Mouse (Mus musculus) gastrocnemius, postnatal 10 days (tissue): ENCODE results near the gene Knstrn. TPM values are rescaled to one million over a fixed set of nuclear protein-coding genes. Genes with fewer than 3 reads are reported as not detected.

Source experiments
- DNase-seq: peaks from one replicate; pipeline ENCODE4 v3.0.0; 2021; ENCODE audit warnings: mixed read lengths
- total RNA-seq, 2 experiments: library from RNA; stranded (reverse); gene quantifications; 2 replicates each; pipeline ENCODE4 v1.2.3; 2021

Knstrn gene
- total RNA-seq, 2 experiments from 2014 or later = 9.4 to 10.0 TPM

- DNase-seq = peak; percentile 34
Measured at GRCm38 (mm10) chr2:118899981-118900825, 86.4 kb downstream of the Knstrn start, which contains the start of gene Bahd1. Gene Bahd1, plus strand, starts transcription at chr2:118900377.

- DNase-seq = no peak
Measured at GRCm38 (mm10) chr2:118900826-118901140, 87.0 kb downstream of the Knstrn start.

GRCm38 (mm10) chr2:118901175-118902031 lies 87.6 kb downstream of the Knstrn start:
- DNase-seq = peak; percentile 97

GRCm38 (mm10) chr2:118902051-118903025 lies 88.5 kb downstream of the Knstrn start:
- peak; percentile 50 for DNase-seq

- no peak for DNase-seq
Measured at GRCm38 (mm10) chr2:118903333-118903741, 89.5 kb downstream of the Knstrn start.

Other genes starting within 250 kb of the Knstrn start
- 10 to 100 TPM in 1 of 2 experiments, 1 to 10 TPM in 1; 9.2 to 15.6 TPM for gene Bub1b, start 215.8 kb upstream of the Knstrn start, total RNA-seq
- gene Pak6, start 150.7 kb upstream of the Knstrn start, total RNA-seq = under 1 TPM; 0.33 to 0.43 TPM
- under 1 TPM in 1 of 2 experiments, not detected in 1; 0.09 TPM for gene Ankrd63, start 110.0 kb upstream of the Knstrn start, total RNA-seq
- 1 to 10 TPM in 1 of 2 experiments, under 1 TPM in 1; 0.40 to 1.1 TPM for gene Plcb2, start 85.6 kb upstream of the Knstrn start, total RNA-seq
- 1 to 10 TPM; 6.0 to 8.6 TPM for gene Inafm2, start 68.2 kb upstream of the Knstrn start, total RNA-seq
- 1 to 10 TPM; 5.7 to 8.5 TPM for gene Ccdc9b, start 51.3 kb upstream of the Knstrn start, total RNA-seq
- not detected for gene Phgr1, start 41.2 kb upstream of the Knstrn start, total RNA-seq
- gene Disp2, start 34.3 kb upstream of the Knstrn start, total RNA-seq = under 1 TPM; 0.34 to 0.35 TPM
- 10 to 100 TPM; 57.9 to 75.4 TPM for gene Ivd, start 48.0 kb downstream of the Knstrn start, total RNA-seq
- gene Bahd1, start 86.4 kb downstream of the Knstrn start, total RNA-seq = 1 to 10 TPM; 4.8 to 7.4 TPM
- gene Chst14, start 112.5 kb downstream of the Knstrn start, total RNA-seq = 10 to 100 TPM in 1 of 2 experiments, 1 to 10 TPM in 1; 9.8 to 11.3 TPM
- gene Ccdc32, start 215.4 kb downstream of the Knstrn start, total RNA-seq = 1 to 10 TPM; 7.4 to 8.2 TPM
- 1 to 10 TPM; 3.8 to 4.3 TPM for gene Rpusd2, start 220.8 kb downstream of the Knstrn start, total RNA-seq
- 1 to 10 TPM; 4.9 to 7.7 TPM for gene Knl1, start 233.1 kb downstream of the Knstrn start, total RNA-seq